Mouse (Mus musculus) MEL (cell line): ENCODE measurements around the gene Trpm8. TPM values are rescaled to one million over a fixed set of nuclear protein-coding genes. Genes with fewer than 3 reads are reported as not detected.

Experiments
- DNase-seq: peaks from one replicate; pipeline ENCODE4 v3.0.0; 2011; ENCODE audit warnings: low read depth, low spot score
- H3K27ac ChIP-seq: 2 replicates; pipeline ENCODE4 v1.5.1; 2012; ENCODE audit warnings: low read depth, mild to moderate bottlenecking, control low read depth, low read length, moderate library complexity; ENCODE audit not compliant: control insufficient read depth
- H3K27me3 ChIP-seq, 2 experiments: fragments of 150-350 bp in 1 of 2; sonication (generic) in 1 of 2; 2 replicates each; pipeline ENCODE4 v1.6.1; 2012; ENCODE audit warnings: low read length in 2 of 2, mild to moderate bottlenecking in 2 of 2, improper control_type of control experiment in 1 of 2, moderate library complexity in 1 of 2; ENCODE audit not compliant: insufficient read depth in 2 of 2, control insufficient read depth in 1 of 2
- H3K36me3 ChIP-seq, 2 experiments: 2 replicates each; pipeline ENCODE4 v1.6.1; 2012 to 2014; ENCODE audit warnings: low read length in 2 of 2, improper control_type of control experiment in 1 of 2, inconsistent platforms in 1 of 2, mild to moderate bottlenecking in 1 of 2; ENCODE audit not compliant: insufficient read depth in 2 of 2, control insufficient read depth in 1 of 2
- H3K4me1 ChIP-seq, 2 experiments: fragments of 150-350 bp in 1 of 2; sonication (generic) in 1 of 2; 2 replicates each; pipeline ENCODE4 v1.6.1; 2012; ENCODE audit warnings: low read length in 2 of 2, improper control_type of control experiment in 1 of 2, mild to moderate bottlenecking in 1 of 2; ENCODE audit not compliant: insufficient read depth in 2 of 2, control insufficient read depth in 1 of 2
- H3K4me3 ChIP-seq, 2 experiments: fragments of 150-350 bp in 1 of 2; sonication (generic) in 1 of 2; 2 replicates each; pipeline ENCODE4 v1.5.1; 2012; ENCODE audit warnings: low read depth in 2 of 2, low read length in 2 of 2, mild to moderate bottlenecking in 2 of 2, moderate library complexity in 2 of 2, control low read depth in 1 of 2, improper control_type of control experiment in 1 of 2; ENCODE audit not compliant: control insufficient read depth in 1 of 2, insufficient read depth in 1 of 2
- H3K79me2 ChIP-seq: 2 replicates; pipeline ENCODE4 v1.6.1; 2012; ENCODE audit warnings: mild to moderate bottlenecking, low read length, moderate library complexity; ENCODE audit not compliant: control insufficient read depth, poor library complexity, insufficient read depth
- H3K9ac ChIP-seq: 2 replicates; pipeline ENCODE4 v1.6.1; 2012; ENCODE audit warnings: low read depth, mild to moderate bottlenecking, control low read depth, low read length, moderate library complexity; ENCODE audit not compliant: control insufficient read depth, poor library complexity, severe bottlenecking
- H3K9me3 ChIP-seq: fragments of 150-350 bp; sonication (generic); replicated peaks from 2 replicates; pipeline ENCODE4 v1.6.1; 2012; ENCODE audit warnings: mild to moderate bottlenecking, low read length, improper control_type of control experiment, moderate library complexity; ENCODE audit not compliant: insufficient read depth
- BHLHE40 ChIP-seq: IDR thresholded peaks from 2 replicates; pipeline ENCODE4 v1.6.1; 2012; ENCODE audit warnings: low read depth, mild to moderate bottlenecking, inconsistent platforms, low read length, improper control_type of control experiment, borderline replicate concordance
- CHD1 ChIP-seq: IDR thresholded peaks from 2 replicates; pipeline ENCODE4 v1.6.1; 2012; ENCODE audit warnings: low read depth, mild to moderate bottlenecking, inconsistent platforms, low read length, improper control_type of control experiment
- CHD2 ChIP-seq: IDR thresholded peaks from 2 replicates; pipeline ENCODE4 v1.6.1; 2011; ENCODE audit warnings: low read length, improper control_type of control experiment
- ELF1 ChIP-seq: IDR thresholded peaks from 2 replicates; pipeline ENCODE4 v1.6.1; 2014; ENCODE audit warnings: low read depth, mild to moderate bottlenecking, inconsistent platforms, low read length, improper control_type of control experiment, moderate library complexity
- EP300 ChIP-seq, 2 experiments: IDR thresholded peaks; 2 replicates each; pipeline ENCODE4 v1.6.1; 2011; ENCODE audit warnings: improper control_type of control experiment in 2 of 2, low read length in 2 of 2, low read depth in 1 of 2, mild to moderate bottlenecking in 1 of 2
- ETS1 ChIP-seq: IDR thresholded peaks from 2 replicates; pipeline ENCODE4 v1.6.1; 2012; ENCODE audit warnings: low read depth, mild to moderate bottlenecking, inconsistent platforms, low read length, improper control_type of control experiment, moderate library complexity
- MAFK ChIP-seq: IDR thresholded peaks from 2 replicates; pipeline ENCODE4 v1.6.1; 2011; ENCODE audit warnings: low read depth, mild to moderate bottlenecking, low read length, improper control_type of control experiment, borderline replicate concordance
- MAZ ChIP-seq: IDR thresholded peaks from 2 replicates; pipeline ENCODE4 v1.6.1; 2012; ENCODE audit warnings: low read depth, mild to moderate bottlenecking, inconsistent platforms, low read length, improper control_type of control experiment
- MEF2A ChIP-seq: IDR thresholded peaks from 2 replicates; pipeline ENCODE4 v1.6.1; 2014; ENCODE audit warnings: low read depth, mild to moderate bottlenecking, inconsistent platforms, low read length, improper control_type of control experiment; ENCODE audit not compliant: poor library complexity, insufficient replicate concordance, severe bottlenecking; ENCODE audit errors: extremely low read depth
- MXI1 ChIP-seq: IDR thresholded peaks from 2 replicates; pipeline ENCODE4 v1.6.1; 2011; ENCODE audit warnings: mild to moderate bottlenecking, low read depth, low read length, improper control_type of control experiment
- MYB ChIP-seq: IDR thresholded peaks from 2 replicates; pipeline ENCODE4 v1.6.1; 2011; ENCODE audit warnings: mild to moderate bottlenecking, low read depth, low read length, improper control_type of control experiment
- NELFE ChIP-seq: IDR thresholded peaks from 2 replicates; pipeline ENCODE4 v1.6.1; 2011; ENCODE audit warnings: low read depth, low read length, improper control_type of control experiment
- NRF1 ChIP-seq: IDR thresholded peaks from 2 replicates; pipeline ENCODE4 v1.6.1; 2014; ENCODE audit warnings: low read depth, mild to moderate bottlenecking, inconsistent platforms, low read length, improper control_type of control experiment, moderate library complexity; ENCODE audit not compliant: poor library complexity, insufficient read depth, severe bottlenecking
- POLR2A ChIP-seq, 2 experiments: IDR thresholded peaks; 2 replicates each; pipeline ENCODE4 v1.6.1; 2011 to 2012; ENCODE audit warnings: low read length in 2 of 2, mild to moderate bottlenecking in 2 of 2, control low read depth in 1 of 2, improper control_type of control experiment in 1 of 2, low read depth in 1 of 2, moderate library complexity in 1 of 2; ENCODE audit not compliant: control insufficient read depth in 1 of 2, insufficient read depth in 1 of 2, poor library complexity in 1 of 2
- POLR2AphosphoS2 ChIP-seq: IDR thresholded peaks from 2 replicates; pipeline ENCODE4 v1.6.1; 2011; ENCODE audit warnings: low read length, improper control_type of control experiment
- SIN3A ChIP-seq: IDR thresholded peaks from 2 replicates; pipeline ENCODE4 v1.6.1; 2012; ENCODE audit warnings: low read length, improper control_type of control experiment, inconsistent platforms
- SMC3 ChIP-seq: IDR thresholded peaks from 2 replicates; pipeline ENCODE4 v1.6.1; 2011; ENCODE audit warnings: low read depth, low read length, improper control_type of control experiment
- TAL1 ChIP-seq: IDR thresholded peaks from 2 replicates; pipeline ENCODE4 v1.6.1; 2012; ENCODE audit warnings: mild to moderate bottlenecking, inconsistent platforms, low read length, moderate library complexity, mixed read lengths
- ZC3H11A ChIP-seq: IDR thresholded peaks from 2 replicates; pipeline ENCODE4 v1.6.1; 2012; ENCODE audit warnings: low read depth, mild to moderate bottlenecking, inconsistent platforms, low read length, improper control_type of control experiment
- polyA plus RNA-seq, 2 experiments: library from polyadenylated mRNA; stranded (reverse) in 1 of 2; unstranded in 1 of 2; fragments of >175 nt in 1 of 2; fragments of >200 nt in 1 of 2; gene quantifications; 2 replicates each; pipeline versions ENCODE4 v1.2.1 to v1.2.4; 2012; ENCODE audit warnings: low replicate concordance in 2 of 2, low read depth in 1 of 2; ENCODE audit not compliant: insufficient read length in 2 of 2, insufficient read depth in 1 of 2, missing spikeins in 1 of 2
- total RNA-seq: library from RNA; depleted of rRNA; stranded (reverse); fragments of 300-350 nt; gene quantifications from 2 replicates; pipeline ENCODE4 v1.2.3, GENCODE M21; 2012

The Trpm8 gene
- total and polyA plus RNA-seq, 3 experiments, result not detected

GRCm38 (mm10) chr1:88342615-88343014 is 65.2 kb downstream of the Trpm8 start:
- H3K27me3 ChIP-seq, result no peaks in the 10 kb centered on the region
- no peak overlapping the region for H3K4me3 ChIP-seq
- H3K79me2 ChIP-seq, result no peaks in the 10 kb centered on the region
- no peak for DNase-seq
- TF ChIP-seq POLR2A (IDR thresholded peaks at IDR 0.05; ENCODE audit: control insufficient read depth in 1 of 2, insufficient read depth in 1 of 2, low read depth in 1 of 2, low read length in 2 of 2, poor library complexity in 1 of 2) (no peak), ETS1 (no peak)
- no peaks in the 10 kb centered on the region for H3K4me1 ChIP-seq
- H3K9me3 ChIP-seq, result no peaks in the 10 kb centered on the region
- H3K9ac ChIP-seq, result no peak overlapping the region
- H3K36me3 ChIP-seq, result no peaks in the 10 kb centered on the region
- no peak overlapping the region for H3K27ac ChIP-seq

- Histone ChIP-seq H3K79me2 (no peaks in the 10 kb centered on the region), H3K9ac (no peak overlapping the region), H3K27me3 (no peaks in the 10 kb centered on the region), H3K4me3 (no peak overlapping the region), H3K9me3 (no peaks in the 10 kb centered on the region), H3K27ac (no peak overlapping the region), H3K4me1 (no peaks in the 10 kb centered on the region), H3K36me3 (no peaks in the 10 kb centered on the region)
- no peak for TF ChIP-seq ETS1
- TF ChIP-seq BHLHE40, result no peak
- TF ChIP-seq MAFK, result no peak
- TF ChIP-seq NELFE, result no peak
- TF ChIP-seq TAL1, result no peak
- no peak for TF ChIP-seq CHD2
- TF ChIP-seq NRF1, result no peak
- no peak for TF ChIP-seq POLR2A (IDR thresholded peaks at IDR 0.05; ENCODE audit: control insufficient read depth in 1 of 2, insufficient read depth in 1 of 2, low read depth in 1 of 2, low read length in 2 of 2, poor library complexity in 1 of 2)
- no peak for TF ChIP-seq POLR2AphosphoS2
- TF ChIP-seq EP300 (IDR thresholded peaks at IDR 0.05; ENCODE audit: low read depth in 1 of 2, low read length in 2 of 2), result no peak
- TF ChIP-seq MXI1, result no peak
- no peak for TF ChIP-seq MAZ
- no peak for TF ChIP-seq MEF2A
- TF ChIP-seq CHD1, result no peak
- TF ChIP-seq SMC3, result no peak
- TF ChIP-seq ELF1, result no peak
- TF ChIP-seq SIN3A, result no peak
- TF ChIP-seq ZC3H11A, result no peak
- TF ChIP-seq MYB, result no peak
- no peak for DNase-seq
Measured at GRCm38 (mm10) chr1:88345580-88345979, 68.1 kb downstream of the Trpm8 start.
